23 mouse cellular contexts compared by ENCODE assay signal in genomic region chr8:53566223-53566622, GRCm38 (mm10).
"Had no signal": no experiment of that assay in that cellular context is flagged by ENCODE, and none has a peak within 500 bp of the region (broad histone marks: within the 10 kb centered on the region; RNA-seq: fewer than 3 reads in every experiment).

No protein-coding gene starts in this region.

- H3K4me1 ChIP-seq: heart, embryonic 13.5 days; heart, embryonic 15.5 days; hindbrain, embryonic 13.5 days; hindbrain, embryonic 15.5 days; limb, embryonic 10.5 days; limb, embryonic 12.5 days had no signal

- DNase-seq: gastrocnemius, postnatal 14 days; gastrocnemius, postnatal 36 days; heart, adult 11 months; heart, adult 2 months; heart, postnatal 14 days; heart, postnatal 36 days; kidney, adult 11 months; kidney, adult 8-10 months; kidney, postnatal 14 days; kidney, postnatal 36 days; layer of hippocampus, adult 9-11 months; layer of hippocampus, postnatal 36 days; liver had no signal

- H3K36me3 ChIP-seq: heart, embryonic 13.5 days; heart, embryonic 15.5 days; hindbrain, embryonic 13.5 days; hindbrain, embryonic 15.5 days; limb, embryonic 10.5 days; limb, embryonic 12.5 days had no signal

- H3K27me3 ChIP-seq: heart, embryonic 13.5 days; heart, embryonic 15.5 days; hindbrain, embryonic 13.5 days; hindbrain, embryonic 15.5 days; limb, embryonic 12.5 days had no signal

- H3K9me3 ChIP-seq: heart, embryonic 13.5 days; heart, embryonic 15.5 days; hindbrain, embryonic 13.5 days; hindbrain, embryonic 15.5 days; limb, embryonic 10.5 days; limb, embryonic 12.5 days had no signal

- H3K27ac ChIP-seq: heart, adult 2 months; heart, embryonic 13.5 days; heart, embryonic 15.5 days; hindbrain, embryonic 13.5 days; hindbrain, embryonic 15.5 days; hindbrain, postnatal 0 days; limb, embryonic 10.5 days; limb, embryonic 12.5 days had no signal

- H3K4me2 ChIP-seq: heart, embryonic 11.5 days; heart, embryonic 13.5 days; heart, embryonic 15.5 days; hindbrain, embryonic 13.5 days; hindbrain, embryonic 15.5 days; limb, embryonic 12.5 days; liver, embryonic 11.5 days had no signal

- ATAC-seq: hindbrain, postnatal 0 days; intestine, embryonic 16.5 days had no signal

- H3K4me3 ChIP-seq: heart, adult 2 months; heart, embryonic 13.5 days; heart, embryonic 15.5 days; hindbrain, embryonic 13.5 days; hindbrain, embryonic 15.5 days; limb, embryonic 10.5 days; limb, embryonic 12.5 days had no signal

- H3K9ac ChIP-seq: heart, embryonic 13.5 days; heart, embryonic 15.5 days; hindbrain, embryonic 13.5 days; hindbrain, embryonic 15.5 days; limb, embryonic 12.5 days had no signal
